Mouse (Mus musculus): ENCODE measurements around the gene Foxk1. TPM values are rescaled to one million over a fixed set of nuclear protein-coding genes. Genes with fewer than 3 reads are reported as not detected.

Foxk1 gene
- total RNA-seq, 2 experiments from 2014 or later = 12.2 to 14.7 TPM

- DNase-seq = no peak
- intact Hi-C loops (cut with DNase I; ENCODE audit: low total_unique reads) = no loop called here
These were observed 14.1 kb downstream of the Foxk1 start for GRCm38 (mm10) chr5:142415401-142415800.

- intact Hi-C loops (cut with DNase I; ENCODE audit: low total_unique reads) = no loop called here
- DNase-seq = no peak
These were observed 14.9 kb downstream of the Foxk1 start for GRCm38 (mm10) chr5:142416070-142416775.

GRCm38 (mm10) chr5:142417104-142417503 is 15.8 kb downstream of the Foxk1 start:
- DNase-seq = no peak
- intact Hi-C loops (cut with DNase I; ENCODE audit: low total_unique reads) = no loop called here

- no peak for DNase-seq
- intact Hi-C loops (cut with DNase I; ENCODE audit: low total_unique reads) = no loop called here
These were observed 16.6 kb downstream of the Foxk1 start for GRCm38 (mm10) chr5:142417876-142418275.

GRCm38 (mm10) chr5:142418419-142418818 is 17.1 kb downstream of the Foxk1 start:
- intact Hi-C loops (cut with DNase I; ENCODE audit: low total_unique reads) = no loop called here
- DNase-seq = no peak

- intact Hi-C loops (cut with DNase I; ENCODE audit: low total_unique reads) = no loop called here
- no peak for DNase-seq
These were observed 19.0 kb downstream of the Foxk1 start for GRCm38 (mm10) chr5:142420317-142420716.

GRCm38 (mm10) chr5:142420920-142421319 is 19.6 kb downstream of the Foxk1 start:
- no peak for DNase-seq
- intact Hi-C loops (cut with DNase I; ENCODE audit: low total_unique reads) = no loop called here

GRCm38 (mm10) chr5:142421886-142422285 is 20.6 kb downstream of the Foxk1 start:
- no peak for DNase-seq
- intact Hi-C loops (cut with DNase I; ENCODE audit: low total_unique reads) = no loop called here

GRCm38 (mm10) chr5:142423141-142423540 is 21.8 kb downstream of the Foxk1 start:
- no peak for DNase-seq
- intact Hi-C loops (cut with DNase I; ENCODE audit: low total_unique reads) = no loop called here

- intact Hi-C loops (cut with DNase I; ENCODE audit: low total_unique reads) = no loop called here
- DNase-seq = no peak
These were observed 22.4 kb downstream of the Foxk1 start for GRCm38 (mm10) chr5:142423701-142424100.

- intact Hi-C loops (cut with DNase I; ENCODE audit: low total_unique reads) = no loop called here
- DNase-seq = peak; percentile 83
These were observed 23.5 kb downstream of the Foxk1 start for GRCm38 (mm10) chr5:142424627-142425349.

- DNase-seq = no peak
- intact Hi-C loops (cut with DNase I; ENCODE audit: low total_unique reads) = no loop called here
These were observed 25.2 kb downstream of the Foxk1 start for GRCm38 (mm10) chr5:142426476-142426875.

GRCm38 (mm10) chr5:142427876-142428275 is 26.6 kb downstream of the Foxk1 start:
- no peak for DNase-seq
- intact Hi-C loops (cut with DNase I; ENCODE audit: low total_unique reads) = no loop called here

- DNase-seq = no peak
These were observed 27.4 kb downstream of the Foxk1 start for GRCm38 (mm10) chr5:142428691-142429090.

GRCm38 (mm10) chr5:142431029-142431428 is 29.7 kb downstream of the Foxk1 start:
- intact Hi-C loops (cut with DNase I; ENCODE audit: low total_unique reads) = no loop called here
- DNase-seq = no peak

More at GRCm38 (mm10) chr5:142428691-142429090, 27.4 kb downstream of the Foxk1 start:
- intact Hi-C loops (cut with DNase I; ENCODE audit: low total_unique reads) = no loop called here

- peak; percentile 60 for DNase-seq
- intact Hi-C loops (cut with DNase I; ENCODE audit: low total_unique reads) = no loop called here
These were observed 30.6 kb downstream of the Foxk1 start for GRCm38 (mm10) chr5:142431811-142432434.

GRCm38 (mm10) chr5:142432695-142433094 is 31.4 kb downstream of the Foxk1 start:
- no peak for DNase-seq
- intact Hi-C loops (cut with DNase I; ENCODE audit: low total_unique reads) = no loop called here

- DNase-seq = no peak
- intact Hi-C loops (cut with DNase I; ENCODE audit: low total_unique reads) = no loop called here
These were observed 32.8 kb downstream of the Foxk1 start for GRCm38 (mm10) chr5:142434052-142434451.

GRCm38 (mm10) chr5:142435736-142436135 is 34.4 kb downstream of the Foxk1 start:
- intact Hi-C loops (cut with DNase I; ENCODE audit: low total_unique reads) = no loop called here
- DNase-seq = no peak

GRCm38 (mm10) chr5:142438380-142438938 is 37.2 kb downstream of the Foxk1 start:
- intact Hi-C loops (cut with DNase I; ENCODE audit: low total_unique reads) = no loop called here
- no peak for DNase-seq
